Mouse (Mus musculus): ENCODE measurements around the gene Efcab8. TPM values are rescaled to one million over a fixed set of nuclear protein-coding genes. Genes with fewer than 3 reads are reported as not detected.

Efcab8 gene
- total and polyA plus RNA-seq, 3 experiments, result 0.04 to 0.19 TPM; not detected in 1

DNA sequence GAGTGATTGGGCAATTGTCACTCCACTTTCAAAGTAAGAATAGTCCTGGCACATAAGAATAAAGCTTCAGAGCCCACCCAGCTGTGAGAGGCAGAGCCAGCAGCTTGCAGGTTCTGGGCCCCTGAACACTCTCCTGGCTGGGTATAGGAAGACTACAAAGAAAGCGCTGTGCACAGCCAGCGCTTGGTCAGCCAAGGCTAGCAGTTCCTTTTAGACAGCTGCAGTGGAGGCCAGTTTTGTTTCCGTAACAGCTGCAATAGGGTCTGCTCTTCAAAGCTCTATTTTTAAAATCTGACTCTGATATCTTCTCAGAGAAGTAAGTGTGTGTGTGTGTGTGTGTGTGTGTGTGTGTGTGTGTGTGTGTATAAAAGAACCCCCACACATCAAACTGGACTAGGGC, 82.2 kb downstream of the Efcab8 start:
- DNase-seq (ENCODE audit: low read depth, low spot score), result no peak
- Histone ChIP-seq H3K4me3 (ENCODE audit: control insufficient read depth in 1 of 2, insufficient read depth in 1 of 2, low read depth in 2 of 2, low read length in 2 of 2) (no peak overlapping the region), H3K79me2 (ENCODE audit: control insufficient read depth, insufficient read depth, low read length, poor library complexity) (no peaks in the 10 kb centered on the region), H3K9me3 (replicated peaks; ENCODE audit: insufficient read depth, low read length) (no peaks in the 10 kb centered on the region), H3K36me3 (ENCODE audit: control insufficient read depth in 1 of 2, insufficient read depth in 2 of 2, low read length in 2 of 2) (no peaks in the 10 kb centered on the region), H3K4me1 (ENCODE audit: control insufficient read depth in 1 of 2, insufficient read depth in 2 of 2, low read length in 2 of 2) (no peaks in the 10 kb centered on the region), H3K9ac (ENCODE audit: control insufficient read depth, low read depth, low read length, poor library complexity, severe bottlenecking) (no peak overlapping the region), H3K27me3 (ENCODE audit: control insufficient read depth in 1 of 2, insufficient read depth in 2 of 2, low read length in 2 of 2) (no peaks in the 10 kb centered on the region), H3K27ac (ENCODE audit: control insufficient read depth, low read depth, low read length) (no peak overlapping the region)
- TF ChIP-seq MYC (IDR thresholded peaks at IDR 0.05; ENCODE audit: low read depth, low read length), result no peak
- TF ChIP-seq POLR2AphosphoS5 (IDR thresholded peaks at IDR 0.05; ENCODE audit: borderline replicate concordance, low read depth, low read length), result no peak
- no peak for TF ChIP-seq USF2 (IDR thresholded peaks at IDR 0.05; ENCODE audit: borderline replicate concordance in 1 of 2, insufficient read depth in 1 of 2, low read depth in 1 of 2, low read length in 2 of 2)
- TF ChIP-seq RCOR1 (IDR thresholded peaks at IDR 0.05; ENCODE audit: low read depth, low read length), result no peak
- no peak for TF ChIP-seq JUND (IDR thresholded peaks at IDR 0.05; ENCODE audit: low read depth, low read length)
- no peak for TF ChIP-seq ETS1 (IDR thresholded peaks at IDR 0.05; ENCODE audit: low read depth, low read length)
- no peak for TF ChIP-seq KAT2A (conservative IDR thresholded peaks at IDR 0.05; ENCODE audit: low read depth, low read length)
- no peak for TF ChIP-seq EP300 (IDR thresholded peaks at IDR 0.05; ENCODE audit: low read depth in 1 of 2, low read length in 2 of 2)
- TF ChIP-seq SIN3A (IDR thresholded peaks at IDR 0.05; ENCODE audit: low read length), result no peak
- TF ChIP-seq USF1 (IDR thresholded peaks at IDR 0.05; ENCODE audit: low read depth, low read length), result no peak
- no peak for TF ChIP-seq CTCF (IDR thresholded peaks at IDR 0.05 in 2 of 3, conservative IDR thresholded peaks at IDR 0.05 in 1 of 3; ENCODE audit: control insufficient read depth in 1 of 3, insufficient read depth in 1 of 3, low read depth in 2 of 3, low read length in 3 of 3, poor library complexity in 1 of 3, severe bottlenecking in 1 of 3)
- no peak for TF ChIP-seq E2F4 (IDR thresholded peaks at IDR 0.05; ENCODE audit: borderline replicate concordance, low read depth, low read length)
- TF ChIP-seq ZKSCAN1 (IDR thresholded peaks at IDR 0.05; ENCODE audit: low read depth, low read length), result no peak
- TF ChIP-seq ELF1 (IDR thresholded peaks at IDR 0.05; ENCODE audit: low read depth, low read length), result no peak
- TF ChIP-seq UBTF (IDR thresholded peaks at IDR 0.05; ENCODE audit: borderline replicate concordance, insufficient read depth, low read depth, low read length), result no peak
- TF ChIP-seq ZNF384 (IDR thresholded peaks at IDR 0.05; ENCODE audit: low read depth, low read length), result no peak
- no peak for TF ChIP-seq MYB (IDR thresholded peaks at IDR 0.05; ENCODE audit: low read depth, low read length)
- TF ChIP-seq HCFC1 (IDR thresholded peaks at IDR 0.05; ENCODE audit: low read depth, low read length), result no peak
- no peak for TF ChIP-seq SMC3 (IDR thresholded peaks at IDR 0.05; ENCODE audit: low read depth, low read length)

DNA sequence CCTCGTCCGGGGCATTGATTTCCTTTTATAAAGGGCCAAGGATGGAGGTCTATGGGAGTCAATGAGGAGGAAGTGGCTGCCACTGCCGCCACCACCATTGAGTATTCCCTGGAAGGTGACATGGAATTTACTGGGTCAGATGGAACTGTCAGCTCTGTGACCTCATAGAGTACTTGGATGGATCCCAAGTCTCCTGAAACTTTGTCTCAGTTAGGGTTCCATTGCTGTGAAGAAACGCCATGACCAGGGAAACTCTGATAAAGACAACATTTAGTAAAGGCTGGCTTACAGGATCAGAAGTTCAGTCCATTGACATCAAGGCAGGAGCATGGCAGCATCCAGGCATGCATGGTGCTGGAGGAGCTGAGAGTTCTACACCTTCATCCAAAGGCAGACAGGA, 91.3 kb downstream of the Efcab8 start, which contains the start of gene Sun5:
TSS of gene Sun5 (minus strand) at position 101 of the 400 bp plus-strand sequence.
- H3K9me3 ChIP-seq (replicated peaks; ENCODE audit: insufficient read depth, low read length), result no peaks in the 10 kb centered on the region
- no peaks in the 10 kb centered on the region for H3K79me2 ChIP-seq (ENCODE audit: control insufficient read depth, insufficient read depth, low read length, poor library complexity)
- no peak within 1 kb of the TSS for H3K27ac ChIP-seq (ENCODE audit: control insufficient read depth, low read depth, low read length)
- H3K9ac ChIP-seq (ENCODE audit: control insufficient read depth, low read depth, low read length, poor library complexity, severe bottlenecking), result no peak within 1 kb of the TSS
- DNase-seq (ENCODE audit: low read depth, low spot score), result no peak
- H3K4me3 ChIP-seq (ENCODE audit: control insufficient read depth in 1 of 2, insufficient read depth in 1 of 2, low read depth in 2 of 2, low read length in 2 of 2), result no peak within 1 kb of the TSS
- no peaks in the 10 kb centered on the region for H3K4me1 ChIP-seq (ENCODE audit: control insufficient read depth in 1 of 2, insufficient read depth in 2 of 2, low read length in 2 of 2)
- no peaks in the 10 kb centered on the region; a peak in 1 of 4 replicates for H3K27me3 ChIP-seq (ENCODE audit: control insufficient read depth in 1 of 2, insufficient read depth in 2 of 2, low read length in 2 of 2)
- H3K36me3 ChIP-seq (ENCODE audit: control insufficient read depth in 1 of 2, insufficient read depth in 2 of 2, low read length in 2 of 2), result no peaks in the 10 kb centered on the region
- no peak for TF ChIP-seq MYC (IDR thresholded peaks at IDR 0.05; ENCODE audit: low read depth, low read length)
- TF ChIP-seq UBTF (IDR thresholded peaks at IDR 0.05; ENCODE audit: borderline replicate concordance, insufficient read depth, low read depth, low read length), result no peak
- no peak for TF ChIP-seq RAD21 (IDR thresholded peaks at IDR 0.05; ENCODE audit: low read depth, low read length)
- TF ChIP-seq ZNF384 (IDR thresholded peaks at IDR 0.05; ENCODE audit: low read depth, low read length), result no peak
- no peak for TF ChIP-seq E2F4 (IDR thresholded peaks at IDR 0.05; ENCODE audit: borderline replicate concordance, low read depth, low read length)
- no peak for TF ChIP-seq HCFC1 (IDR thresholded peaks at IDR 0.05; ENCODE audit: low read depth, low read length)
- TF ChIP-seq MYB (IDR thresholded peaks at IDR 0.05; ENCODE audit: low read depth, low read length), result no peak

Data from MEL (cell line).